In genomic region chr9:98863463-98863862, GRCm38 (mm10) we compare ENCODE assay signal across 14 mouse cellular contexts. TPM values are rescaled to one million over a fixed set of nuclear protein-coding genes. Genes with fewer than 3 reads are reported as not detected.
DNase-seq lines count a peak whose midpoint lies in the region; ATAC-seq and TF ChIP-seq lines count a peak whose summit lies in the region.
"Had no signal": no experiment of that assay in that cellular context is flagged by ENCODE, and none has a peak within 500 bp of the region (broad histone marks: within the 10 kb centered on the region; RNA-seq: fewer than 3 reads in every experiment).

No protein-coding gene starts in this region.

- no peaks in the 10 kb centered on the region for H3K4me1 ChIP-seq in lung, postnatal 0 days (ENCODE audit: insufficient read depth, low read depth, low read length)
- no peaks in the 10 kb centered on the region for H3K4me1 ChIP-seq in MEL (ENCODE audit: control insufficient read depth in 1 of 2, insufficient read depth in 2 of 2, low read length in 2 of 2)
- no peaks in the 10 kb centered on the region for H3K4me1 ChIP-seq in hindbrain, embryonic 11.5 days (replicated peaks; ENCODE audit: control insufficient read depth, insufficient read depth, low read length)
- H3K4me1 ChIP-seq: embryonic facial prominence, embryonic 15.5 days; hindbrain, embryonic 15.5 days; neural tube, embryonic 12.5 days had no signal

- no peak for ATAC-seq in lung, postnatal 0 days
- ATAC-seq in hindbrain, embryonic 11.5 days (ENCODE audit: low FRiP score) = no peak

- WGBS in lung, postnatal 0 days = 62% methylated on average over 3 of the region's 3 CpGs
- WGBS in hindbrain, embryonic 11.5 days = 83% methylated on average over 3 of the region's 3 CpGs

- TF ChIP-seq POLR2A in MEL (IDR thresholded peaks at IDR 0.05; ENCODE audit: control insufficient read depth in 1 of 2, insufficient read depth in 1 of 2, low read depth in 1 of 2, low read length in 2 of 2, poor library complexity in 1 of 2) = no peak

- H3K4me2 ChIP-seq in lung, postnatal 0 days (replicated peaks; ENCODE audit: low read depth, low read length) = no peak overlapping the region
- no peak overlapping the region for H3K4me2 ChIP-seq in hindbrain, embryonic 11.5 days (replicated peaks; ENCODE audit: low read depth, low read length)
- H3K4me2 ChIP-seq: embryonic facial prominence, embryonic 15.5 days; hindbrain, embryonic 15.5 days; neural tube, embryonic 12.5 days had no signal

- DNase-seq in gastrocnemius, adult 2 months = no peak
- no peak for DNase-seq in gastrocnemius, adult 18-20 months (ENCODE audit: low spot score)
- DNase-seq in lung, postnatal 0 days (ENCODE audit: low spot score) = no peak
- no peak for DNase-seq in lung, postnatal 25 days (ENCODE audit: low spot score)
- DNase-seq in MEL (ENCODE audit: low read depth, low spot score) = peak; percentile 11
- peak; percentile 10 for DNase-seq in retina, postnatal 1 day
- no peak for DNase-seq in hindbrain, embryonic 11.5 days (ENCODE audit: low spot score)
- DNase-seq: right cerebral cortex, postnatal 4 days had no signal

- no peaks in the 10 kb centered on the region for H3K27me3 ChIP-seq in lung, postnatal 0 days (replicated peaks; ENCODE audit: insufficient read depth, low read length)
- no peaks in the 10 kb centered on the region for H3K27me3 ChIP-seq in MEL (ENCODE audit: control insufficient read depth in 1 of 2, insufficient read depth in 2 of 2, low read length in 2 of 2)
- H3K27me3 ChIP-seq in hindbrain, embryonic 11.5 days (ENCODE audit: control insufficient read depth, insufficient read depth, low read length) = no peaks in the 10 kb centered on the region
- H3K27me3 ChIP-seq: neural tube, embryonic 12.5 days had no signal

- no peak overlapping the region for H3K9ac ChIP-seq in lung, postnatal 0 days (replicated peaks; ENCODE audit: low read depth)
- H3K9ac ChIP-seq in MEL (ENCODE audit: control insufficient read depth, low read depth, low read length, poor library complexity, severe bottlenecking) = no peak overlapping the region
- H3K9ac ChIP-seq in hindbrain, embryonic 11.5 days (ENCODE audit: low read depth, low read length) = no peak overlapping the region
- H3K9ac ChIP-seq: embryonic facial prominence, embryonic 15.5 days; hindbrain, embryonic 15.5 days; neural tube, embryonic 12.5 days had no signal

- no peaks in the 10 kb centered on the region for H3K9me3 ChIP-seq in lung, postnatal 0 days (ENCODE audit: low read length)
- no peaks in the 10 kb centered on the region for H3K9me3 ChIP-seq in MEL (replicated peaks; ENCODE audit: insufficient read depth, low read length)
- H3K9me3 ChIP-seq in hindbrain, embryonic 11.5 days (ENCODE audit: control insufficient read depth, low read length) = no peaks in the 10 kb centered on the region
- H3K9me3 ChIP-seq: embryonic facial prominence, embryonic 15.5 days; hindbrain, embryonic 15.5 days had no signal

- intact Hi-C loops in gastrocnemius, adult 2 months (cut with DNase I) = no loop called here

- TF ChIP-seq EP300 in lung, postnatal 0 days (IDR thresholded peaks at IDR 0.05) = no peak
- TF ChIP-seq EP300 in MEL (IDR thresholded peaks at IDR 0.05; ENCODE audit: low read depth in 1 of 2, low read length in 2 of 2) = no peak

- H3K27ac ChIP-seq in gastrocnemius, adult 2 months = no peak overlapping the region
- no peak overlapping the region for H3K27ac ChIP-seq in lung, postnatal 0 days (ENCODE audit: low read length)
- H3K27ac ChIP-seq in MEL (ENCODE audit: control insufficient read depth, low read depth, low read length) = no peak overlapping the region
- no peak overlapping the region for H3K27ac ChIP-seq in hindbrain, embryonic 11.5 days (ENCODE audit: low read depth, low read length)
- H3K27ac ChIP-seq: embryonic facial prominence, embryonic 15.5 days; hindbrain, embryonic 15.5 days; neural tube, embryonic 12.5 days had no signal

- no peak overlapping the region for H3K4me3 ChIP-seq in gastrocnemius, adult 2 months
- H3K4me3 ChIP-seq in lung, postnatal 0 days (ENCODE audit: low read depth, low read length) = no peak overlapping the region
- no peak overlapping the region for H3K4me3 ChIP-seq in MEL (ENCODE audit: control insufficient read depth in 1 of 2, insufficient read depth in 1 of 2, low read depth in 2 of 2, low read length in 2 of 2)
- no peak overlapping the region for H3K4me3 ChIP-seq in hindbrain, embryonic 11.5 days (ENCODE audit: low read depth, low read length)
- H3K4me3 ChIP-seq: embryonic facial prominence, embryonic 15.5 days; hindbrain, embryonic 15.5 days; neural tube, embryonic 12.5 days had no signal

- no peaks in the 10 kb centered on the region for H3K79me2 ChIP-seq in MEL (ENCODE audit: control insufficient read depth, insufficient read depth, low read length, poor library complexity)

- no peak for TF ChIP-seq RAD21 in MEL (IDR thresholded peaks at IDR 0.05; ENCODE audit: low read depth, low read length)

- peak; percentile 32 for TF ChIP-seq CTCF in gastrocnemius, adult 2 months (IDR thresholded peaks at IDR 0.05)
- peak; percentile 40 for TF ChIP-seq CTCF in lung, postnatal 0 days (IDR thresholded peaks at IDR 0.05)
- TF ChIP-seq CTCF in MEL (IDR thresholded peaks at IDR 0.05 in 2 of 3, conservative IDR thresholded peaks at IDR 0.05 in 1 of 3; ENCODE audit: control insufficient read depth in 1 of 3, insufficient read depth in 1 of 3, low read depth in 2 of 3, low read length in 3 of 3, poor library complexity in 1 of 3, severe bottlenecking in 1 of 3) = peak in 2 of 3 experiments; percentile 12 to 21; a peak in 2 of 6 replicates

- H3K36me3 ChIP-seq in lung, postnatal 0 days (ENCODE audit: insufficient read depth, low read length) = no peaks in the 10 kb centered on the region
- H3K36me3 ChIP-seq in MEL (ENCODE audit: control insufficient read depth in 1 of 2, insufficient read depth in 2 of 2, low read length in 2 of 2) = no peaks in the 10 kb centered on the region
- H3K36me3 ChIP-seq in hindbrain, embryonic 11.5 days (ENCODE audit: control insufficient read depth, insufficient read depth, low read length) = no peaks in the 10 kb centered on the region
- H3K36me3 ChIP-seq: embryonic facial prominence, embryonic 15.5 days; hindbrain, embryonic 15.5 days; neural tube, embryonic 12.5 days had no signal

TF ChIP-seq in MEL, 35 proteins besides CTCF, POLR2A, EP300 and RAD21 (continues in another document):
- TF ChIP-seq RCOR1 (IDR thresholded peaks at IDR 0.05; ENCODE audit: low read depth, low read length) = no peak
- TF ChIP-seq GATA1 (IDR thresholded peaks at IDR 0.05; ENCODE audit: low read depth, low read length) = no peak
- TF ChIP-seq MYC (IDR thresholded peaks at IDR 0.05; ENCODE audit: low read depth, low read length) = no peak
- TF ChIP-seq NELFE (IDR thresholded peaks at IDR 0.05; ENCODE audit: low read depth, low read length) = no peak
- TF ChIP-seq GABPA (IDR thresholded peaks at IDR 0.05; ENCODE audit: low read depth, low read length) = no peak
- no peak for TF ChIP-seq NRF1 (IDR thresholded peaks at IDR 0.05; ENCODE audit: insufficient read depth, low read depth, low read length, poor library complexity, severe bottlenecking)
- TF ChIP-seq KAT2A (conservative IDR thresholded peaks at IDR 0.05; ENCODE audit: low read depth, low read length) = no peak
- no peak for TF ChIP-seq POLR2AphosphoS2 (IDR thresholded peaks at IDR 0.05; ENCODE audit: low read length)
- TF ChIP-seq ETS1 (IDR thresholded peaks at IDR 0.05; ENCODE audit: low read depth, low read length) = no peak
- TF ChIP-seq POLR2AphosphoS5 (IDR thresholded peaks at IDR 0.05; ENCODE audit: borderline replicate concordance, low read depth, low read length) = no peak
- no peak for TF ChIP-seq USF1 (IDR thresholded peaks at IDR 0.05; ENCODE audit: low read depth, low read length)
- TF ChIP-seq MAZ (IDR thresholded peaks at IDR 0.05; ENCODE audit: low read depth, low read length) = no peak
- TF ChIP-seq MAFK (IDR thresholded peaks at IDR 0.05; ENCODE audit: borderline replicate concordance, low read depth, low read length) = no peak
- no peak for TF ChIP-seq MAX (IDR thresholded peaks at IDR 0.05; ENCODE audit: low read length)
- TF ChIP-seq MYB (IDR thresholded peaks at IDR 0.05; ENCODE audit: low read depth, low read length) = no peak
- TF ChIP-seq SIN3A (IDR thresholded peaks at IDR 0.05; ENCODE audit: low read length) = no peak

RNA-seq across cellular contexts. Expression of gene Prr23a3, which starts 1.1 kb away (rescaled TPM):
- total RNA-seq in gastrocnemius, adult 2 months (2021) = not detected
- total RNA-seq in gastrocnemius, adult 18-20 months (2021) = not detected
- not detected in 2 replicates for polyA plus RNA-seq in lung, postnatal 0 days (2015; fragmentation: Nextera tagmentation; extraction: Ambion mirVana)
- not detected in 2 replicates for total RNA-seq in MEL (2012; rRNA removed)
- not detected for polyA plus RNA-seq in MEL (2012; ENCODE audit: insufficient read depth in 1 of 2, insufficient read length in 2 of 2, low read depth in 1 of 2, low replicate concordance in 2 of 2, missing spikeins in 1 of 2)
- polyA plus RNA-seq in hindbrain, embryonic 11.5 days (2014; fragmentation: Nextera tagmentation; extraction: Ambion mirVana) = not detected in 2 replicates
- total RNA-seq: left cerebral cortex, postnatal 36 days; megakaryocyte, adult 5-6 weeks had no signal
- polyA plus RNA-seq: hindbrain, embryonic 15.5 days; neural tube, embryonic 12.5 days; stomach, embryonic 16.5 days had no signal

RNA-seq across cellular contexts. Expression of gene Prr23a2, which starts 7.2 kb away (rescaled TPM):
- total RNA-seq in gastrocnemius, adult 2 months (2021) = not detected
- total RNA-seq in gastrocnemius, adult 18-20 months (2021) = not detected
- not detected in 2 replicates for polyA plus RNA-seq in lung, postnatal 0 days (2015; fragmentation: Nextera tagmentation; extraction: Ambion mirVana)
- not detected in 2 replicates for total RNA-seq in MEL (2012; rRNA removed)
- not detected for polyA plus RNA-seq in MEL (2012; ENCODE audit: insufficient read depth in 1 of 2, insufficient read length in 2 of 2, low read depth in 1 of 2, low replicate concordance in 2 of 2, missing spikeins in 1 of 2)
- not detected in 2 replicates for polyA plus RNA-seq in hindbrain, embryonic 11.5 days (2014; fragmentation: Nextera tagmentation; extraction: Ambion mirVana)
- total RNA-seq: left cerebral cortex, postnatal 36 days; megakaryocyte, adult 5-6 weeks had no signal
- polyA plus RNA-seq: embryonic facial prominence, embryonic 15.5 days; hindbrain, embryonic 15.5 days; neural tube, embryonic 12.5 days; stomach, embryonic 16.5 days had no signal

RNA-seq across cellular contexts. Expression of gene Prr23a1, which starts 21.2 kb away (rescaled TPM):
- total RNA-seq in gastrocnemius, adult 2 months (2021) = not detected
- not detected for total RNA-seq in gastrocnemius, adult 18-20 months (2021)
- not detected in 2 replicates for polyA plus RNA-seq in lung, postnatal 0 days (2015; fragmentation: Nextera tagmentation; extraction: Ambion mirVana)
- not detected in 2 replicates for total RNA-seq in MEL (2012; rRNA removed)
- not detected for polyA plus RNA-seq in MEL (2012; ENCODE audit: insufficient read depth in 1 of 2, insufficient read length in 2 of 2, low read depth in 1 of 2, low replicate concordance in 2 of 2, missing spikeins in 1 of 2)
- not detected in 2 replicates for polyA plus RNA-seq in hindbrain, embryonic 11.5 days (2014; fragmentation: Nextera tagmentation; extraction: Ambion mirVana)
- total RNA-seq: left cerebral cortex, postnatal 36 days; megakaryocyte, adult 5-6 weeks had no signal
- polyA plus RNA-seq: embryonic facial prominence, embryonic 15.5 days; neural tube, embryonic 12.5 days; stomach, embryonic 16.5 days had no signal

RNA-seq across cellular contexts. Expression of gene 7420426K07Rik, which starts 39.5 kb away (rescaled TPM):
- not detected for total RNA-seq in gastrocnemius, adult 2 months (2021)
- total RNA-seq in gastrocnemius, adult 18-20 months (2021) = not detected
- polyA plus RNA-seq in lung, postnatal 0 days (2015; fragmentation: Nextera tagmentation; extraction: Ambion mirVana) = not detected in 2 replicates
- total RNA-seq in MEL (2012; rRNA removed) = not detected in 2 replicates
- polyA plus RNA-seq in MEL (2012; ENCODE audit: insufficient read depth in 1 of 2, insufficient read length in 2 of 2, low read depth in 1 of 2, low replicate concordance in 2 of 2, missing spikeins in 1 of 2) = not detected
- not detected in 2 replicates for polyA plus RNA-seq in hindbrain, embryonic 11.5 days (2014; fragmentation: Nextera tagmentation; extraction: Ambion mirVana)
- total RNA-seq: left cerebral cortex, postnatal 36 days had no signal
- polyA plus RNA-seq: embryonic facial prominence, embryonic 15.5 days; hindbrain, embryonic 15.5 days; neural tube, embryonic 12.5 days; stomach, embryonic 16.5 days had no signal

Comparison
In these comparisons a context has a peak if more than half of its experiments do, and no peak if none do; other contexts are left out.
1. DNase-seq: peak in MEL (single experiment) and retina, postnatal 1 day (single experiment); none in gastrocnemius, adult 2 months (single experiment), gastrocnemius, adult 18-20 months (single experiment), lung, postnatal 0 days (single experiment), lung, postnatal 25 days (single experiment) and hindbrain, embryonic 11.5 days (single experiment).
2. Peak in every context shown above with its lines, with median percentiles within 50 percentile points of each other: CTCF ChIP-seq.